ENCODE assay signal across 8 mouse cellular contexts in genomic region chr1:178187810-178188209, GRCm38 (mm10). TPM values are rescaled to one million over a fixed set of nuclear protein-coding genes. Genes with fewer than 3 reads are reported as not detected.
DNase-seq lines count a peak whose midpoint lies in the region; ATAC-seq and TF ChIP-seq lines count a peak whose summit lies in the region.
"Not testable (repeated sequence)": the region's sequence is repeated elsewhere in the genome, so short reads cannot be mapped to it uniquely, and the experiment has no call there.

No protein-coding gene starts in this region.

- H3K27me3 ChIP-seq in ES-Bruce4 (ENCODE audit: control insufficient read depth, insufficient read depth, low read length, poor library complexity, severe bottlenecking); forebrain, embryonic 14.5 days (replicated peaks; ENCODE audit: control insufficient read depth, insufficient read depth, low read length); hindbrain, embryonic 12.5 days; lung, embryonic 16.5 days (ENCODE audit: control insufficient read depth, insufficient read depth, low read depth, low read length): not testable (repeated sequence)

- intact Hi-C loops in left cerebral cortex, adult 2 months (cut with DNase I): loop anchor here (10.0 kb wide), 3 partner anchors 117 to 393 kb away; partner anchors contain the start of genes Adss and Catspere2

- not testable (repeated sequence) for H3K27ac ChIP-seq in ES-Bruce4 (ENCODE audit: insufficient read depth, low read length); forebrain, embryonic 14.5 days (ENCODE audit: low read depth, low read length)
- H3K27ac ChIP-seq in hindbrain, embryonic 12.5 days: peak overlapping the region; percentile 62; the same call in 1 of the 2 replicates
- H3K27ac ChIP-seq in left cerebral cortex, adult 2 months: peak overlapping the region; percentile 94
- H3K27ac ChIP-seq in lung, embryonic 16.5 days (ENCODE audit: low read length): peak overlapping the region; percentile 75

- H3K4me2 ChIP-seq in forebrain, embryonic 14.5 days (ENCODE audit: low read length): peak overlapping the region; percentile 47
- H3K4me2 ChIP-seq in hindbrain, embryonic 12.5 days (replicated peaks): peak overlapping the region; percentile 48
- H3K4me2 ChIP-seq in lung, embryonic 16.5 days (ENCODE audit: low read depth, low read length): peak overlapping the region; percentile 44

- H3K4me3 ChIP-seq in ES-Bruce4 (ENCODE audit: low read depth, low read length): peak overlapping the region; percentile 52
- peak overlapping the region; percentile 54 for H3K4me3 ChIP-seq in forebrain, embryonic 14.5 days (ENCODE audit: low read depth, low read length)
- H3K4me3 ChIP-seq in hindbrain, embryonic 12.5 days: peak overlapping the region; percentile 63
- H3K4me3 ChIP-seq in left cerebral cortex, adult 2 months: peak overlapping the region; percentile 88
- H3K4me3 ChIP-seq in lung, embryonic 16.5 days (ENCODE audit: low read length): peak overlapping the region; percentile 70

- TF ChIP-seq POLR2A in ES-Bruce4 (IDR thresholded peaks at IDR 0.05; ENCODE audit: insufficient read depth, low read length): not testable (repeated sequence)

- H3K9me3 ChIP-seq in ES-Bruce4 (replicated peaks; ENCODE audit: control insufficient read depth, insufficient read depth, low read length, poor library complexity, severe bottlenecking); forebrain, embryonic 14.5 days (replicated peaks; ENCODE audit: control insufficient read depth, low read length); hindbrain, embryonic 12.5 days (replicated peaks); lung, embryonic 16.5 days (ENCODE audit: control insufficient read depth, low read length): not testable (repeated sequence)

- peak; percentile 79 for DNase-seq in embryo, embryonic 10 days (ENCODE audit: low spot score)
- DNase-seq in forebrain, embryonic 14.5 days (ENCODE audit: low spot score): peak; percentile 49
- DNase-seq in left cerebral cortex, adult 2 months (ENCODE audit: extremely low spot score in 1 of 2, low spot score in 2 of 2): not testable (repeated sequence)
- DNase-seq in naive thymus-derived CD4-positive, alpha-beta T cell, adult 2 months (ENCODE audit: low read depth): peak; percentile 86
- DNase-seq in testis, postnatal 10 days (ENCODE audit: low spot score): peak; percentile 79

- H3K9ac ChIP-seq in ES-Bruce4 (ENCODE audit: low read depth, poor library complexity, severe bottlenecking): peak overlapping the region; percentile 33; the same call in 1 of the 2 replicates
- peak overlapping the region; percentile 54; the same call in 1 of the 2 replicates for H3K9ac ChIP-seq in forebrain, embryonic 14.5 days (ENCODE audit: low read length)
- peak overlapping the region; percentile 59 for H3K9ac ChIP-seq in hindbrain, embryonic 12.5 days
- H3K9ac ChIP-seq in lung, embryonic 16.5 days (ENCODE audit: low read length): peak overlapping the region; percentile 69

- not testable (repeated sequence) for H3K36me3 ChIP-seq in ES-Bruce4 (ENCODE audit: control insufficient read depth, insufficient read depth, low read length, poor library complexity, severe bottlenecking); forebrain, embryonic 14.5 days (ENCODE audit: control insufficient read depth, insufficient read depth, low read length); hindbrain, embryonic 12.5 days; lung, embryonic 16.5 days (ENCODE audit: control insufficient read depth, insufficient read depth, low read length)

- ATAC-seq in forebrain, embryonic 14.5 days: peak; percentile 64
- ATAC-seq in hindbrain, embryonic 12.5 days (ENCODE audit: low FRiP score): peak; percentile 72; the same call in 1 of the 2 replicates
- ATAC-seq in lung, embryonic 16.5 days (ENCODE audit: low read depth): peak; percentile 70

- under 1% methylated on average over 24 of the region's 38 CpGs for WGBS in forebrain, embryonic 14.5 days
- 3% methylated on average over 17 of the region's 38 CpGs for WGBS in hindbrain, embryonic 12.5 days
- 0% methylated on average over 15 of the region's 38 CpGs for WGBS in lung, embryonic 16.5 days

- not testable (repeated sequence) for TF ChIP-seq EP300 in ES-Bruce4 (IDR thresholded peaks at IDR 0.05; ENCODE audit: insufficient read depth, low read depth, low read length)

- peak; percentile 24 for TF ChIP-seq CTCF in ES-Bruce4 (IDR thresholded peaks at IDR 0.05; ENCODE audit: low read depth, low read length)
- TF ChIP-seq CTCF in left cerebral cortex, adult 2 months (IDR thresholded peaks at IDR 0.05): not testable (repeated sequence)

- H3K4me1 ChIP-seq in ES-Bruce4 (ENCODE audit: control insufficient read depth, insufficient read depth, low read length); forebrain, embryonic 14.5 days (ENCODE audit: control insufficient read depth, insufficient read depth, low read length); hindbrain, embryonic 12.5 days; lung, embryonic 16.5 days (replicated peaks; ENCODE audit: control insufficient read depth, insufficient read depth, low read length): not testable (repeated sequence)

RNA-seq across cellular contexts. Expression of gene Desi2, which starts 0.6 kb away (rescaled TPM):
- polyA plus RNA-seq in ES-Bruce4 (2011; ENCODE audit: insufficient read depth, insufficient read length, low read depth, missing spikeins): 30.7 and 32.5 TPM in 2 replicates
- polyA plus RNA-seq in forebrain, embryonic 14.5 days (2014; fragmentation: Nextera tagmentation; extraction: Ambion mirVana): 10.2 and 14.7 TPM in 2 replicates
- 22.0 and 22.8 TPM in 2 replicates for polyA plus RNA-seq in hindbrain, embryonic 12.5 days (2016; fragmentation: Nextera tagmentation; extraction: Ambion mirVana)
- total RNA-seq in left cerebral cortex, adult 2 months (2021): 10 to 100 TPM; 16.4 to 19.1 TPM
- polyA plus RNA-seq in lung, embryonic 16.5 days (2015; fragmentation: Nextera tagmentation; extraction: Ambion mirVana): 22.1 and 23.3 TPM in 2 replicates
